ENCODE assay signal across 17 mouse cellular contexts in the genomic region with DNA sequence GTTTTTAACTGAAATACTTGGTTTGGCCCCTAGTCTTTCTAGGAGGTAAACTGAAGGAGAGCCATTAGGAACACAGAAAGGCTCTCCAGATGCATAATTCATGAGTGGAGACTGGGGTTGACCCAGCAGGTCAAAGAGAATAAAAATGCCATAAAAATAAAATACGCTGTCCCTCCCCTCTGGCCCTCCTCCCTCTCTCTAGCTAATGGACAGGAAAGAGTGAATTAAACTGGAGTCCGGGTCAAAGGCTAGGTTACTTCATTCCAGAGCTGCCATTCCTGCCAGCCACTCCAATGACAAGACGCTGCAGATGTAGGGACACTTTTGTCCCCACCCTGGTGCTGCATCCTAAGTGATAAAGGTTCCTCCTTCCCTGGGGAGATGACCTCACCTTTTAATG.
DNase-seq lines count a peak whose midpoint lies in the region; ATAC-seq lines count a peak whose summit lies in the region.
"Had no signal": no experiment of that assay in that cellular context is flagged by ENCODE, and none has a peak within 500 bp of the region (broad histone marks: within the 10 kb centered on the region; RNA-seq: fewer than 3 reads in every experiment).

No protein-coding gene starts in this region.

- H3K36me3 ChIP-seq in neural tube, embryonic 15.5 days: no peaks in the 10 kb centered on the region
- H3K36me3 ChIP-seq: embryonic facial prominence, embryonic 10.5 days; forebrain, embryonic 10.5 days; hindbrain, embryonic 15.5 days had no signal

- H3K9ac ChIP-seq in neural tube, embryonic 15.5 days (replicated peaks): no peak overlapping the region
- H3K9ac ChIP-seq: hindbrain, embryonic 15.5 days; lung, embryonic 14.5 days had no signal

- H3K27me3 ChIP-seq in neural tube, embryonic 15.5 days (replicated peaks): peaks cover 5% of the 10 kb centered on the region
- H3K27me3 ChIP-seq: CH12.LX had no signal

- H3K4me1 ChIP-seq in neural tube, embryonic 15.5 days: peaks cover 18% of the 10 kb centered on the region

- ATAC-seq in neural tube, embryonic 15.5 days (ENCODE audit: low FRiP score): no peak

- 9% methylated on average over 3 of the region's 3 CpGs for WGBS in neural tube, embryonic 15.5 days

- DNase-seq in retina, embryonic 14.5 days (ENCODE audit: low spot score): peak; percentile 26
- DNase-seq in retina, postnatal 1 day: no peak
- peak; percentile 43 for DNase-seq in kidney, adult 11 months
- DNase-seq in kidney, postnatal 36 days: peak; percentile 10 to 50
- no peak for DNase-seq in layer of hippocampus, adult 11-12 months (ENCODE audit: low spot score)
- no peak for DNase-seq in adipocyte (ENCODE audit: low spot score)
- DNase-seq in left cerebral cortex, adult 11 months (ENCODE audit: low spot score): no peak
- DNase-seq: adrenal gland, postnatal 36 days; cerebellum, adult 18-20 months; lung, embryonic 14.5 days; right cerebral cortex, postnatal 25 days had no signal

- no peak overlapping the region for H3K27ac ChIP-seq in neural tube, embryonic 15.5 days (replicated peaks)
- H3K27ac ChIP-seq: embryonic facial prominence, embryonic 10.5 days; hindbrain, embryonic 15.5 days had no signal

- no peaks in the 10 kb centered on the region for H3K9me3 ChIP-seq in neural tube, embryonic 15.5 days (replicated peaks)
- H3K9me3 ChIP-seq: embryonic facial prominence, embryonic 10.5 days; hindbrain, embryonic 15.5 days had no signal

- 0 out of 2 replicates have a peak overlapping the region, but pooled peaks have one; percentile 5 for H3K4me2 ChIP-seq in neural tube, embryonic 15.5 days

- no peak overlapping the region for H3K4me3 ChIP-seq in neural tube, embryonic 15.5 days (replicated peaks)
- H3K4me3 ChIP-seq: embryonic facial prominence, embryonic 10.5 days; hindbrain, embryonic 15.5 days; megakaryocyte, embryonic 14.5 days had no signal

Comparison
In these comparisons a context has a peak if more than half of its experiments do, and no peak if none do; other contexts are left out.
1. DNase-seq: peak in retina, embryonic 14.5 days (single experiment), kidney, adult 11 months (single experiment) and kidney, postnatal 36 days (2 of 2); none in retina, postnatal 1 day (single experiment), layer of hippocampus, adult 11-12 months (single experiment), adipocyte (single experiment) and left cerebral cortex, adult 11 months (single experiment).